Mouse (Mus musculus): ENCODE data around the gene Syt1. TPM values are rescaled to one million over a fixed set of nuclear protein-coding genes. Genes with fewer than 3 reads are reported as not detected.
A peak's percentile ranks its signal among the peaks of the same experiment; 100 is the strongest.

Gene Syt1
- 1.3 and 3.6 TPM in 2 replicates for polyA plus RNA-seq (2015; fragmentation: Nextera tagmentation; extraction: Ambion mirVana)

GRCm38 (mm10) chr10:109010241-109011193 lies at the start of gene Syt1:
Gene Syt1 (minus strand): TSS chr10:109010982.
- no peaks in the 10 kb centered on the region for H3K9me3 ChIP-seq (replicated peaks)
- H3K27ac ChIP-seq: no peak within 1 kb of the TSS
- peak within 1 kb of the TSS; percentile 43 for H3K4me3 ChIP-seq (replicated peaks)
- no peaks in the 10 kb centered on the region for H3K36me3 ChIP-seq
- WGBS: 2% methylated on average over 37 of the region's 37 CpGs
- peaks cover 40% of the 10 kb centered on the region for H3K27me3 ChIP-seq
- 0 out of 2 replicates have a peak within 1 kb of the TSS, but pooled peaks have one; percentile 7 for H3K9ac ChIP-seq
- peak; percentile 99 for ATAC-seq (replicated peaks; ENCODE audit: low FRiP score)
- H3K4me1 ChIP-seq: peaks cover 19% of the 10 kb centered on the region
- peak within 1 kb of the TSS; percentile 94 for H3K4me2 ChIP-seq

GRCm38 (mm10) chr10:109056500-109056899 lies 45.7 kb upstream of the Syt1 start:
- H3K4me1 ChIP-seq: no peaks in the 10 kb centered on the region
- 68% methylated on average over 6 of the region's 6 CpGs for WGBS
- no peak overlapping the region for H3K4me2 ChIP-seq
- H3K9ac ChIP-seq: no peak overlapping the region
- ATAC-seq (replicated peaks; ENCODE audit: low FRiP score): no peak
- H3K4me3 ChIP-seq (replicated peaks): no peak overlapping the region
- no peaks in the 10 kb centered on the region for H3K27me3 ChIP-seq
- no peaks in the 10 kb centered on the region for H3K36me3 ChIP-seq
- no peaks in the 10 kb centered on the region for H3K9me3 ChIP-seq (replicated peaks)
- H3K27ac ChIP-seq: no peak overlapping the region

DNA sequence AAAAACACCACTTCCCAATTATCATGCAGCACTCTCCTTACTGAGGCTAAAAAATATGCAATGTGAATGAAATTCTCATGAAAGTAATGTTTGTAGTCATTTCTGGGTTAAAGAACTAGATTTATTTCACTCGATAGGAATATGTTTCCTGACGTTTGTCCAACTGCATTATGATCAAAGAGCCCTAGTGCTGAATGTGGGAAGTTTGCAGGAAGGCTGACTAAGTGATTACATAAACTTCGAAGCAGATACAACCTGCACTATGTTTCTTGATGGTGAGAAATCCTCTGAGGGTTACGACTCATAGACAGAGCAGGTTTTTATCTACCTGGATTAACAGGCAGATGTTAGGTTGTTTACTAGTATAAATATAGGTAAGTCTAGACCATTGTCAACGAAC lies 36.8 kb upstream of the Syt1 start:
- ATAC-seq (replicated peaks; ENCODE audit: low FRiP score): no peak
- Histone ChIP-seq H3K4me2 (no peak overlapping the region), H3K27me3 (no peaks in the 10 kb centered on the region), H3K9ac (no peak overlapping the region), H3K4me3 (replicated peaks) (no peak overlapping the region), H3K27ac (no peak overlapping the region), H3K9me3 (replicated peaks) (no peaks in the 10 kb centered on the region), H3K4me1 (no peaks in the 10 kb centered on the region), H3K36me3 (no peaks in the 10 kb centered on the region)
- WGBS: 81% methylated on average over 5 of the region's 5 CpGs

GRCm38 (mm10) chr10:109046988-109047387 lies 36.2 kb upstream of the Syt1 start:
- Histone ChIP-seq H3K4me1 (no peaks in the 10 kb centered on the region), H3K27me3 (no peaks in the 10 kb centered on the region), H3K9me3 (replicated peaks) (no peaks in the 10 kb centered on the region), H3K4me3 (replicated peaks) (no peak overlapping the region), H3K9ac (no peak overlapping the region), H3K4me2 (no peak overlapping the region), H3K36me3 (no peaks in the 10 kb centered on the region), H3K27ac (no peak overlapping the region)
- no peak for ATAC-seq (replicated peaks; ENCODE audit: low FRiP score)
- 94% methylated on average over 2 of the region's 2 CpGs for WGBS

- peak; percentile 90 for ATAC-seq (replicated peaks; ENCODE audit: low FRiP score)
- no peaks in the 10 kb centered on the region for H3K9me3 ChIP-seq (replicated peaks)
- no peak overlapping the region for H3K9ac ChIP-seq
- peaks cover 19% of the 10 kb centered on the region for H3K4me1 ChIP-seq
- no peak overlapping the region for H3K27ac ChIP-seq
- H3K27me3 ChIP-seq: peaks cover 40% of the 10 kb centered on the region
- peak overlapping the region; percentile 94 for H3K4me2 ChIP-seq
- no peaks in the 10 kb centered on the region for H3K36me3 ChIP-seq
- H3K4me3 ChIP-seq (replicated peaks): peak overlapping the region; percentile 43
- WGBS: 2% methylated on average over 28 of the region's 29 CpGs
These were observed 714 bp upstream of the Syt1 start for GRCm38 (mm10) chr10:109011226-109012165.

- H3K9ac ChIP-seq: no peak overlapping the region
- 0% methylated on average over 1 of the region's 1 CpGs for WGBS
- H3K27ac ChIP-seq: no peak overlapping the region
- H3K27me3 ChIP-seq: peaks cover 40% of the 10 kb centered on the region
- peak overlapping the region; percentile 43 for H3K4me3 ChIP-seq (replicated peaks)
- no peaks in the 10 kb centered on the region for H3K9me3 ChIP-seq (replicated peaks)
- no peaks in the 10 kb centered on the region for H3K36me3 ChIP-seq
- peak overlapping the region; percentile 94; the same call in 1 of the 2 replicates for H3K4me2 ChIP-seq
- peaks cover 19% of the 10 kb centered on the region for H3K4me1 ChIP-seq
- no peak for ATAC-seq (replicated peaks; ENCODE audit: low FRiP score)
These were observed 951 bp downstream of the Syt1 start for GRCm38 (mm10) chr10:109009831-109010230.

DNA sequence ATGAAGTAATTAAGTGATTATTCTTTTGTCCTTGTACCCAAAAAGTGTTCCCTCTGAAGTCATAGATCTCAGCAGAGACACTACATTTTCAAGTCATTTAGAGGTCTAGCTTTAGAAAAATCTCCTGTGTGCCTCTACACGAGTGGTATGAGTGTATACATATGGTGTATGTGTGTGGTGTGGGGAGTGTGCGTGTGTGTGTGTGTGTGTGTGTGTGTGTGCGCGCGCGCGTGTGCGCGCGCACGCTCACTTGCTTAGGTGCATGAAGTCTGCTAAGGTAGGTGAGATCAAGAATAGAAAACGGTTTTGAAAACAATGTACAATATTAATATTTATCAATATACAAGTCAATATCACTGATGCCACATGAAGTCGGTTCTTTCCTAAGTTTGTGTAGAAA lies 2.3 kb downstream of the Syt1 start:
- no peak overlapping the region for H3K9ac ChIP-seq
- H3K27me3 ChIP-seq: peaks cover 42% of the 10 kb centered on the region
- 95% methylated on average over 13 of the region's 13 CpGs for WGBS
- no peak overlapping the region for H3K4me3 ChIP-seq (replicated peaks)
- H3K27ac ChIP-seq: no peak overlapping the region
- H3K4me2 ChIP-seq: no peak overlapping the region
- H3K4me1 ChIP-seq: peaks cover 19% of the 10 kb centered on the region
- ATAC-seq (replicated peaks; ENCODE audit: low FRiP score): no peak
- H3K9me3 ChIP-seq (replicated peaks): no peaks in the 10 kb centered on the region
- no peaks in the 10 kb centered on the region for H3K36me3 ChIP-seq

GRCm38 (mm10) chr10:109003482-109003881 lies 7.3 kb downstream of the Syt1 start:
- Histone ChIP-seq H3K4me2 (no peak overlapping the region), H3K4me3 (replicated peaks) (no peak overlapping the region), H3K27me3 (peaks cover 6% of the 10 kb centered on the region), H3K27ac (no peak overlapping the region), H3K36me3 (no peaks in the 10 kb centered on the region), H3K9me3 (replicated peaks) (no peaks in the 10 kb centered on the region), H3K4me1 (no peaks in the 10 kb centered on the region), H3K9ac (no peak overlapping the region)
- 86% methylated on average over 4 of the region's 4 CpGs for WGBS
- ATAC-seq (replicated peaks; ENCODE audit: low FRiP score): no peak

DNA sequence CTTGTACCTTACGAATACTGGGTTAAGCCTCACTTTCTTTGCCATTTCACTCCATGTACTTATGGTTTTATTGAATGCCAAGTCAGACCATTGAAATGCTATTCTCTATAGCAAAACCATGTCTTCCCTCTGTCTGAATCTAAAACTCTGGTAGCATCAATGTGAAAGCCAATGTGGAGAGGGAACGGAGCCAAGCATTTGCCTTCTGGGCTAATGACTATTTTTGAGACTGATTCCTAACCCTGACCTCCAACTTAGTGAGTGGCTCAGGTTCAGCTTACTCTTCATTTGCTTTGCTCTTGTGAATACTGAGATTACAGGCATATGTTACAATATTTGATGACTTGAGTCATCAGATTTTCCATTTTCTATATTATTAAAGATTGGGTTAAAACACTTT lies 23.5 kb downstream of the Syt1 start:
- 97% methylated on average over 2 of the region's 2 CpGs for WGBS
- H3K9ac ChIP-seq: no peak overlapping the region
- H3K27me3 ChIP-seq: no peaks in the 10 kb centered on the region
- no peaks in the 10 kb centered on the region for H3K36me3 ChIP-seq
- H3K4me3 ChIP-seq (replicated peaks): no peak overlapping the region
- no peak overlapping the region for H3K27ac ChIP-seq
- no peak for ATAC-seq (replicated peaks; ENCODE audit: low FRiP score)
- no peak overlapping the region for H3K4me2 ChIP-seq
- no peaks in the 10 kb centered on the region for H3K9me3 ChIP-seq (replicated peaks)
- no peaks in the 10 kb centered on the region for H3K4me1 ChIP-seq

- ATAC-seq (replicated peaks; ENCODE audit: low FRiP score): no peak
- Histone ChIP-seq H3K4me3 (replicated peaks) (no peak overlapping the region), H3K9me3 (replicated peaks) (no peaks in the 10 kb centered on the region), H3K4me2 (no peak overlapping the region), H3K4me1 (no peaks in the 10 kb centered on the region), H3K9ac (no peak overlapping the region), H3K27ac (no peak overlapping the region), H3K27me3 (no peaks in the 10 kb centered on the region), H3K36me3 (no peaks in the 10 kb centered on the region)
- 73% methylated on average over 6 of the region's 6 CpGs for WGBS
These were observed 31.1 kb downstream of the Syt1 start for GRCm38 (mm10) chr10:108979660-108980059.

GRCm38 (mm10) chr10:108954952-108955351 lies 55.8 kb downstream of the Syt1 start:
- Histone ChIP-seq H3K4me1 (no peaks in the 10 kb centered on the region), H3K4me2 (no peak overlapping the region), H3K36me3 (no peaks in the 10 kb centered on the region), H3K27me3 (no peaks in the 10 kb centered on the region), H3K9me3 (replicated peaks) (no peaks in the 10 kb centered on the region), H3K9ac (no peak overlapping the region), H3K27ac (no peak overlapping the region), H3K4me3 (replicated peaks) (no peak overlapping the region)
- ATAC-seq (replicated peaks; ENCODE audit: low FRiP score): no peak
- 89% methylated on average over 5 of the region's 5 CpGs for WGBS

DNA sequence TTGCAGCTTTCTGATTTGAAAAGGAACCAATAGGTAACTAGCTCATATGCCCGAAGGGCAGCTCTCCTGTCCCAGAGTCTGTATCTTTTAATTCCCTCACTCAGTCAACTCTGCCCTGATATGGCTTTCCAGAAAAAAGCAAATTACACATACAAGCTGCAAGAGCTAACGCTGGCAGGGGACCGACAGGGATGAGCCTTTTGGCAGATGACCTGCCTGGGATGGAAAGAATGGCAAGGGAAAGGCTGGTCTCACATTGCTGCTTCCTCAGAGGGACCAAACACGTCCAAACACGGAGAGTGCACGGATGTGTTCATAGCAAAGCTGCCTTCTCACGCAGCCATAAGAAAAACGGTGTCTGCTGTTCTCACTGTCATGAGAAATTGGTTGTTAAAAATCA lies 58.6 kb downstream of the Syt1 start:
- Histone ChIP-seq H3K4me3 (replicated peaks) (no peak overlapping the region), H3K9ac (no peak overlapping the region), H3K27ac (no peak overlapping the region), H3K9me3 (replicated peaks) (no peaks in the 10 kb centered on the region), H3K27me3 (no peaks in the 10 kb centered on the region), H3K36me3 (no peaks in the 10 kb centered on the region), H3K4me2 (no peak overlapping the region), H3K4me1 (no peaks in the 10 kb centered on the region)
- WGBS: 87% methylated on average over 8 of the region's 8 CpGs
- no peak for ATAC-seq (replicated peaks; ENCODE audit: low FRiP score)
